Mouse (Mus musculus) embryonic facial prominence, embryonic 15.5 days (tissue): ENCODE measurements around the gene Npnt. TPM values are rescaled to one million over a fixed set of nuclear protein-coding genes. Genes with fewer than 3 reads are reported as not detected.

Experiments
- ATAC-seq: fragments of 200-750 bp; cut with Nextera tagmentation; 2 replicates; pipeline ENCODE4 v1.8.0; 2017; ENCODE audit warnings: low read depth, moderate TSS enrichment; ENCODE audit not compliant: insufficient number of reproducible peaks, low FRiP score, low TSS enrichment
- H3K27ac ChIP-seq: fragments of 300-500 bp; sonication (generic); replicated peaks from 2 replicates; pipeline ENCODE4 v1.5.1; 2015; ENCODE audit warnings: mild to moderate bottlenecking, inconsistent platforms
- H3K27me3 ChIP-seq: fragments of 300-500 bp; sonication (generic); 2 replicates; pipeline ENCODE4 v1.6.1; 2015; ENCODE audit warnings: inconsistent platforms
- H3K36me3 ChIP-seq: fragments of 300-500 bp; sonication (generic); 2 replicates; pipeline ENCODE4 v1.6.1; 2015; ENCODE audit warnings: mild to moderate bottlenecking, inconsistent platforms
- H3K4me1 ChIP-seq: fragments of 300-500 bp; sonication (generic); 2 replicates; pipeline ENCODE4 v1.6.1; 2015; ENCODE audit warnings: inconsistent platforms
- H3K4me2 ChIP-seq: fragments of 300-500 bp; sonication (generic); replicated peaks from 2 replicates; pipeline ENCODE4 v1.6.1; 2015; ENCODE audit warnings: mild to moderate bottlenecking, inconsistent platforms
- H3K4me3 ChIP-seq: fragments of 300-500 bp; sonication (generic); replicated peaks from 2 replicates; pipeline ENCODE4 v1.5.1; 2015; ENCODE audit warnings: mild to moderate bottlenecking, inconsistent platforms
- H3K9ac ChIP-seq: fragments of 300-500 bp; sonication (generic); 2 replicates; pipeline ENCODE4 v1.6.1; 2015; ENCODE audit warnings: inconsistent platforms
- H3K9me3 ChIP-seq: fragments of 300-500 bp; sonication (generic); replicated peaks from 2 replicates; pipeline ENCODE4 v1.6.1; 2016; ENCODE audit warnings: inconsistent platforms
- WGBS: fragments of 180-500 bp; shearing (Covaris S2); methylation state at CpG from one replicate; pipeline ENCODE4 v1.1.7; 2015; 5-methylcytosine and 5-hydroxymethylcytosine counted together
- polyA plus RNA-seq: library from polyadenylated mRNA; unstranded; fragments of >200 nt; fragmentation: Nextera tagmentation; extraction: Ambion mirVana; gene quantifications from 2 replicates; pipeline ENCODE4 v1.2.1, GENCODE M21; 2015

The Npnt gene
- polyA plus RNA-seq = 86.3 and 96.9 TPM in 2 replicates

DNA sequence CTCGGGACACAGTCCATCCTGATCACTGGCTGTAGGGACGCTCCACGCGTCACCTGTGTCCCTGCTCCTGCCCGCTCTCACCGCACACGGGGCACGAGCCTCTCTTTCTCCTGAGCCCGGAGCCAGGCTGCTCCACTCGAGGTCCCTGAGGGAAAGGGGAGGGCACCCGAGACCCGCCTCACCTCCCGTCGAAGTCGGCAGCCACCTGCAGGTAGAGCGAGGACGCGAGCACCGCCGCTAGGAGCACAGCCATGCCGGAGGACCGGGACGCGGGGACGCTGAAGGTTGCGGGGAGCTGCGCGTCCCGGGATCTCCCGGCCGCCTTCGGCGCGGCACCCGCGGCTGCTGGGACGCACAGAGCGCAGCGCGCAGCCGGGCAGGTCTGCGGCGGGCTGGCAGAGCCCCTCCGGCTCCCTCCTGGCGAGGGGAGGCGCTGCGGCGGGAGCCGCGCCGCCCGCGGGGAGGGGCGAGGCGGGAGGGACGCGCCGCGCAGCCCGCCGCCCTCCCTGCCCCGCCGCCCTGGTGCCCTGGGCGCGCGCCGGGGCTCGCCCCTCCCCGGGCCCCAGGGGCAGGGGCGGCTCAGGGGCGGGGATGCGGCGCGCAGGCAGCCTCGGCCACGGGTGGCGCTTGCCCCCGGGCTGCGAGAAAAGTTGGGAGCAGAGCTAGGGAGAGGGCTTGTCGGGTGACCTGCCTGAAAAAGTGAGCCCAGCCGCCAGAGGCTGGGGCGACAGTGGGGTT, at the start of gene Npnt:
Npnt (minus strand) TSS at position 501 of the 738 bp plus-strand sequence.
- Histone ChIP-seq H3K4me2 (peak within 1 kb of the TSS; percentile 98), H3K36me3 (no peaks in the 10 kb centered on the region), H3K27me3 (no peaks in the 10 kb centered on the region), H3K4me1 (peaks cover 18% of the 10 kb centered on the region; the same call in 1 of the 2 replicates), H3K9ac (peak within 1 kb of the TSS; percentile 58), H3K4me3 (peak within 1 kb of the TSS; percentile 70), H3K9me3 (no peaks in the 10 kb centered on the region), H3K27ac (peak within 1 kb of the TSS; percentile 79)
- WGBS = under 1% methylated on average over 64 of the region's 82 CpGs
- ATAC-seq = peak; percentile 85

DNA sequence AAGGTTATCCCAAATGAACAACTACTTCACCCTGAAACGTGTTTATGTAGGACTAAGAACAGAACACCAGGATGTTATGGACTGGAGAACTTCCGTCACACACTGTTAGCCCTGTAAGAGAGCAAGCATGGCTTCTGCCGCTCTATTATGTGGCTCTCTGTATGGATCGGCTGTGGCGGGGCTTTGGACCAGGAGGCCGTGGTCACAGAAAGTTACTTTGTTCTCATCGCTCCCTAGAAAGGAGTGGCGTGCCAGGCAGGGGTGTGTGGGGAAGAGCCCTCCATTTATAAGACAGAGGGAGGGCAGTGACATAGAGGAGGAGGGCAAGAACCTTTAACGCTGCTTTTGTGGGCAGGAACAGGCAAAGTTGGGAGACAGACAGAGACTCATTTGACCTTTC, 46.2 kb upstream of the Npnt start:
- Histone ChIP-seq H3K36me3 (peaks cover 8% of the 10 kb centered on the region; the same call in 1 of the 2 replicates), H3K4me3 (no peak overlapping the region), H3K27ac (no peak overlapping the region), H3K4me2 (no peak overlapping the region), H3K27me3 (no peaks in the 10 kb centered on the region), H3K4me1 (no peaks in the 10 kb centered on the region), H3K9ac (no peak overlapping the region), H3K9me3 (no peaks in the 10 kb centered on the region)
- 82% methylated on average over 9 of the region's 9 CpGs for WGBS
- no peak for ATAC-seq

DNA sequence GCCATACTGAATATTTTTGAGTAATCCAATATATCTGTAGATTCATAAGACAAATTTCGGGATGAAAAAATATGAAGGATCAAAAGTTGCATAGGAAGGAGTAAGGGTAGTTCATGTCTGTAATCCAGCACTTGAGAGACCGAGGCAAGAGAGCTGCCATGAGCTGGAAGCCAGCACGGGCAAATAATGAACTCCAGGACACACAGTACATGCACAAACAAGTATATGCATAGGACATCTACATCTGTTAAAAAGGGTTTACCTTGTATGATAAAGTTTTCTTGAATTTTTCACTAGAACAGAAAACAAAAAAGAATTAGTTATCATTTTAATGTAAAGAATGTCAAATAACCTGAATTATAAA, 45.8 kb upstream of the Npnt start:
- Histone ChIP-seq H3K27me3 (no peaks in the 10 kb centered on the region), H3K9ac (no peak overlapping the region), H3K4me1 (no peaks in the 10 kb centered on the region), H3K4me3 (no peak overlapping the region), H3K9me3 (no peaks in the 10 kb centered on the region), H3K4me2 (no peak overlapping the region), H3K27ac (no peak overlapping the region), H3K36me3 (peaks cover 8% of the 10 kb centered on the region; the same call in 1 of the 2 replicates)
- 84% methylated on average over 3 of the region's 3 CpGs for WGBS
- no peak for ATAC-seq

DNA sequence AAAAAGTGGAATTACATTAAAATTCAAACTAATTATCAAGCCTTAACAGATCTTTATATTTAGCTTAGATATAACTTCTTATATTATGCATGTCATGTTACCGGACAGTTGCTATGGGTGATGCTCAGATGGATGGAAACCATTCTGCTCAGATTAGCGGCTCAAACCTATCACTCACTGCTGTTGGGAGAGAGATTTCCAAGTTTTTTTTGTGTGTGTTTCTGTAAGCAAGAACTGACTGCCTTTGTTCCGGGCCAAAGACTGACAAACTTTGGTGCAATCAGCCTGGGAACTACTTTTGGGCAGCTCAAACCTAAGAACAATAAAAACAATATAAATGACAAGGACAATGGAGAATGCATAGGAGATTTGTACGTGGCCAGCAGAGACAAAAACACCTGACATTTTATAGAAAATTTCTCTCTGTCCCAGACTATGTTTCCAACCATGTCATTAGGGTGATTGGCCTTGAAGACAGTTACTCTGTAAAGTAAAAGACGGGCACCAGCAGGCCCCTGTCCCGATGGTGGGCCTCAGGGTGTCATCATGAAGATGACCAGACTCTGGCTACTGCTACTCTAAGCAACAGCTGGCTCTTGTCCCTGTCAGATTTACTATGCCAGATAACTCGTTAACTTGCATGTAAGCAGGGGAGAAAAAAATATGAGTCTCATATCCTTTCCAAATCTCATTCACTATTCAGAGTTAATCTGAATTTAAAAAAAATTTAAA, 45.2 kb upstream of the Npnt start:
- H3K27ac ChIP-seq = no peak overlapping the region
- peaks cover 8% of the 10 kb centered on the region; the same call in 1 of the 2 replicates for H3K36me3 ChIP-seq
- no peak overlapping the region for H3K4me3 ChIP-seq
- H3K9me3 ChIP-seq = no peaks in the 10 kb centered on the region
- H3K27me3 ChIP-seq = no peaks in the 10 kb centered on the region
- no peaks in the 10 kb centered on the region for H3K4me1 ChIP-seq
- H3K9ac ChIP-seq = no peak overlapping the region
- no peak overlapping the region for H3K4me2 ChIP-seq
- ATAC-seq = no peak
- 86% methylated on average over 7 of the region's 7 CpGs for WGBS

DNA sequence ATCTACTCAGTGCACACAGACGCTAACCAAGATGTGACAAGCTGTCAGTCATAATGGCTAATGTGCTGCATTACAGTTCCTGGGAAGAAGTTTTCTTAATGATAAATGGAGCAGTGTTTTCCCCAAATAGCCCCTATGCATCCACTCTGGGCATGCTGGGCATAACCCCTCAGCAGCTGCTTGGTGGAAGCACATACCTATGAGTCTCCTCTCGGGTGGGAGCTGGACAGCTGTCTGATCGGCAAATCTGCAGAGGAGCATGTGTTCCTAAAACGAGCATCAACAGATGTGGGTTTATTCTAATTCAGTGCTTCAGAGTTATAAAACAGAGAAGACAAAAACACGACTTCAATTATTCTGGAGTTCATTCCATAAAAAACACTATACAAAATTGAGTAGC, 36.1 kb upstream of the Npnt start:
- ATAC-seq = no peak
- no peaks in the 10 kb centered on the region for H3K9me3 ChIP-seq
- H3K36me3 ChIP-seq = no peaks in the 10 kb centered on the region
- H3K4me1 ChIP-seq = peaks cover 11% of the 10 kb centered on the region
- no peak overlapping the region for H3K4me3 ChIP-seq
- H3K4me2 ChIP-seq = no peak overlapping the region
- WGBS = 65% methylated on average over 5 of the region's 5 CpGs
- H3K27ac ChIP-seq = no peak overlapping the region
- no peaks in the 10 kb centered on the region for H3K27me3 ChIP-seq
- H3K9ac ChIP-seq = no peak overlapping the region

DNA sequence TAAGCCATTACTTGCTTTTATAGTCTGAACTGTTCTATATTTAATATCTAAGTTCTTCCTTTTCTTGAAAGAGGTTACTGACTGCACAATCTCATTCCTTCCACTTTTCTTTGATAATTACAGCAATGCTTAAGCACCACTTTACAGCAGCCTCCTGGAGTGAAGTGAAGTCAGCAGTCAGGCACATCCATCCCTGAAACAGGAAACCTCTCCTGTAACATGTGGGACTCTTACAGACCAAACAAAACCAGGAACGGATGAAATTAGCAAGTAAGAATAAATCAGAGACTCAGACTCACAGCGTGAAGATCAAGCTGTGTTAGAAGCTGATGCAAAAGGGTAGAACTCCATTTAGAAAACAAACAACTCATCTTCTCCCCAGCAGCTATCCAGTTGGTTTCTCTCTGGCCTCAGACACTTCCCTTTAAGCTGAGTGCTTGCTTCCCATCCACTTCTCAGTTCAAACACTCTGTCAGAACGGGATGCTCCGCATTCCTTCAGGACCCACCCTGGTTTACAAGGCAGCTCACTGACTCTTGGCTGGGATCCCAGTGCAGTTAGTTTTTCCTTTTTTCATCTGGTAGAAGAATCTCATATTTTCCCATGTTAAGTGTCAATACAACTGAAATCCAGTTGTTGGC, 33.9 kb upstream of the Npnt start:
- H3K36me3 ChIP-seq = no peaks in the 10 kb centered on the region; the same call in 1 of the 2 replicates
- 7% methylated on average over 4 of the region's 4 CpGs for WGBS
- H3K9me3 ChIP-seq = no peaks in the 10 kb centered on the region
- no peaks in the 10 kb centered on the region for H3K27me3 ChIP-seq
- no peak overlapping the region for H3K4me2 ChIP-seq
- H3K4me1 ChIP-seq = peaks cover 11% of the 10 kb centered on the region
- H3K9ac ChIP-seq = no peak overlapping the region
- no peak overlapping the region for H3K4me3 ChIP-seq
- H3K27ac ChIP-seq = peak overlapping the region; percentile 72
- peak; percentile 63 for ATAC-seq

DNA sequence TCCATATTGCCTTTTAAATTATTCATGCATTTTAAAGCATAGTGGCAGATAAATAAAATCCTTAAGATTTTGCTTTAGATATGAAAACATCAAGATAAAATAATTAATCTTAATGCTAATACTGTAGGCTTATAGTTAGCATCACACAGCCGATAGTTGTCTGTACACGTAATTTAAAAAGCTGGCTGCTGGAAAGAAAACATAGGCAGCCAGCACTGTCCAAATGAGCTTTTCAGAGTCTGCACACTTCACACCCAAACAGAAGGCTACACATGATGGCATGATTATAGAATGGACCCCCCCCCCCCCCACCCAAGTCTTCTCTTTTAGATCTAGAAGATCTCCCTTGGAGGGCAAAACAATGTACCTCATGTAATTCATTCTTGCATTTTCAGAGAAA, 31.9 kb upstream of the Npnt start:
- WGBS = 89% methylated on average over 2 of the region's 2 CpGs
- ATAC-seq = no peak
- Histone ChIP-seq H3K36me3 (no peaks in the 10 kb centered on the region; the same call in 1 of the 2 replicates), H3K9ac (no peak overlapping the region), H3K27me3 (no peaks in the 10 kb centered on the region), H3K4me1 (peaks cover 11% of the 10 kb centered on the region), H3K27ac (no peak overlapping the region), H3K4me2 (no peak overlapping the region), H3K9me3 (no peaks in the 10 kb centered on the region), H3K4me3 (no peak overlapping the region)

DNA sequence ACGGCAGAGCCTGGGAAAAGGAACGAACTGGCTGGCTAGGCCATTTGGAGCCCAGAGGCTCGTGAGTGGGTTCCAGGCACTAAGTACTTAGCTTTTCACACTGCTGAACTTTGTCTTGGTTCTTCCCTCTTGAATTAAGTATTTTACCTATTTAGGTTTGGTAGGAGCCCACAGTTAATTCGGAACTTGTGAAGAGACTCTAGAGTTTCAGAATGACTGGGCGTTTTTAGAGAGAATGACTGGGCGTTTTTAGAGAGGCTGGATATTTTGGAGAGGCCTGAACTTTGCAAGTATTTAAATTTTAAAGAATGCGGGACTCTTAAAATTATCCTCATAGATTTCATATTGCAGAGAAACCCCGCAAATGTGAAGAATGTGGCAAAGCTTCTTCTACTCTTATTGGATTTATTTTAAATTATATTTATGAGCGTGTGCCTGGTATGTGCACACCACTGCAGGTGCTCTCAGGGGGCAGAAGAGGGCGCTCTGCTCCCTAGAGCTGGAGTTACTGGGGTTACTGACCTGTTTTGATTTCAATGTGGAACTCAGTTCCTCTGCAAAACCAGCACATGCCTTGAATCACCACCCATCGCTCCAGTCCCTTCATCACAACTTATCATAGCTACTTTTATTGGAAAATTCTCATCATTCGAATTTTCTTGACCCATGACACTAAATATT, 29.8 kb upstream of the Npnt start:
- no peak overlapping the region for H3K27ac ChIP-seq
- H3K27me3 ChIP-seq = no peaks in the 10 kb centered on the region
- H3K36me3 ChIP-seq = no peaks in the 10 kb centered on the region; the same call in 1 of the 2 replicates
- WGBS = 92% methylated on average over 12 of the region's 12 CpGs
- H3K4me3 ChIP-seq = no peak overlapping the region
- peaks cover 10% of the 10 kb centered on the region for H3K4me1 ChIP-seq
- no peak overlapping the region for H3K9ac ChIP-seq
- H3K9me3 ChIP-seq = no peaks in the 10 kb centered on the region
- no peak for ATAC-seq
- H3K4me2 ChIP-seq = no peak overlapping the region

DNA sequence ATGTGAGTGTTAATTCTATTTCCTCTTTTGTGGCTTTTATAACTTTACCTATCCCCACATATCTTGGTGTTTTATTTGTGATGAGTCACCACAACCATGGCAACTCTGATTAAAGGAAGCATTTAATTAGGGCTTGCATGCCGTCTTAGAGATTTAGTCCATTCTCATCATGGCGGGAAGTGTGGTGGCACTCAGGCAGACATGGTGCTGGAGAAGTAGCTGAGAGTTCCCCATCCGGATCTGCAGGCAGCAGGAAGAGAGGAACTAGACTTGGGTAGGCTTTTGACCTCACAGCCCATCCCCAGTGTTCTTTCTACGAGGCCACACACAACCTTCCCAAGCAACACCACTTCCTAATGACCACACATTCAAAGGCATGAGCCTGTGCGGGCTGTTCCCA, 16.2 kb upstream of the Npnt start:
- Histone ChIP-seq H3K9ac (no peak overlapping the region), H3K36me3 (no peaks in the 10 kb centered on the region), H3K4me1 (no peaks in the 10 kb centered on the region), H3K4me3 (no peak overlapping the region), H3K4me2 (no peak overlapping the region), H3K27ac (no peak overlapping the region), H3K27me3 (no peaks in the 10 kb centered on the region), H3K9me3 (no peaks in the 10 kb centered on the region)
- 64% methylated on average over 5 of the region's 5 CpGs for WGBS
- no peak for ATAC-seq

DNA sequence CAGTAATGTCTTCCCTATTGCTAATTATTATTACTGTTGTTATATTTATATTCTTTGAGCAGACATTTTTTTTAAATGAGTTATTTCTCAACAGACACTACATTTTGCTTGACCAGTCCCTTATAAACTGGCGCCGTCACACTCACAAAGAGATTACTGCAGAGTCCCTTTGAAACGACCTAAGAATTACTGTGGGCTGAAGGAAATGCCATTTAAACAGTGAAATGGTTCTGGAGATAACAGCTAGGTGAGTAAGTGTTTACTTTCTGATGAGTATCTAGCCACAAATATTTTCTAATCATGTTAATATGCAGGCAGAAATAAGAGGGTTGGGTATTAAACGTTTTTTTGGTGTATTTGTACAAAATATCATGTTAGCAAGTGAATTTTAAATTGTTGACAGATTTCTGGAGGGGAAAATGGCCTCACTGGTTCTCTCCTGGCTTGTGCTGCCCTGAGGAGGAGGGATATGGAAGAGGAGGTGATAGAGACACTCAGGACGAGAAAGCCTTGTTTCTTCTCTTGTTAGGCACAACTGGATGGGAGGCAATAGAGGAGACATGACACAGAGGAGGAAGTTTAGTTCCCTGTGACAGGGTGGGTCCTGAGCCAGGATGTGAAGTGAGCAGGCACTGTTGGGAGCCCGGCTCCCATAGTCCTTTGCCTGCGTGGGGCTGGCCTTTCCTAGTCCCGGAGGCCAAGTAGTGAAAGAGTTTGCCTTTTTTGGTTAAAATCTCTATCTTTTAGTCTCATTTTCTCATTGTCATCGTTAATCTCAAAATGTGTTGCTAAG, 14.8 kb upstream of the Npnt start:
- Histone ChIP-seq H3K4me1 (no peaks in the 10 kb centered on the region), H3K27ac (no peak overlapping the region), H3K9me3 (no peaks in the 10 kb centered on the region), H3K4me3 (no peak overlapping the region), H3K4me2 (no peak overlapping the region), H3K36me3 (no peaks in the 10 kb centered on the region), H3K27me3 (no peaks in the 10 kb centered on the region), H3K9ac (no peak overlapping the region)
- WGBS = 69% methylated on average over 9 of the region's 9 CpGs
- no peak for ATAC-seq
